ENCODE assay signal across 8 mouse cellular contexts in the genomic region with DNA sequence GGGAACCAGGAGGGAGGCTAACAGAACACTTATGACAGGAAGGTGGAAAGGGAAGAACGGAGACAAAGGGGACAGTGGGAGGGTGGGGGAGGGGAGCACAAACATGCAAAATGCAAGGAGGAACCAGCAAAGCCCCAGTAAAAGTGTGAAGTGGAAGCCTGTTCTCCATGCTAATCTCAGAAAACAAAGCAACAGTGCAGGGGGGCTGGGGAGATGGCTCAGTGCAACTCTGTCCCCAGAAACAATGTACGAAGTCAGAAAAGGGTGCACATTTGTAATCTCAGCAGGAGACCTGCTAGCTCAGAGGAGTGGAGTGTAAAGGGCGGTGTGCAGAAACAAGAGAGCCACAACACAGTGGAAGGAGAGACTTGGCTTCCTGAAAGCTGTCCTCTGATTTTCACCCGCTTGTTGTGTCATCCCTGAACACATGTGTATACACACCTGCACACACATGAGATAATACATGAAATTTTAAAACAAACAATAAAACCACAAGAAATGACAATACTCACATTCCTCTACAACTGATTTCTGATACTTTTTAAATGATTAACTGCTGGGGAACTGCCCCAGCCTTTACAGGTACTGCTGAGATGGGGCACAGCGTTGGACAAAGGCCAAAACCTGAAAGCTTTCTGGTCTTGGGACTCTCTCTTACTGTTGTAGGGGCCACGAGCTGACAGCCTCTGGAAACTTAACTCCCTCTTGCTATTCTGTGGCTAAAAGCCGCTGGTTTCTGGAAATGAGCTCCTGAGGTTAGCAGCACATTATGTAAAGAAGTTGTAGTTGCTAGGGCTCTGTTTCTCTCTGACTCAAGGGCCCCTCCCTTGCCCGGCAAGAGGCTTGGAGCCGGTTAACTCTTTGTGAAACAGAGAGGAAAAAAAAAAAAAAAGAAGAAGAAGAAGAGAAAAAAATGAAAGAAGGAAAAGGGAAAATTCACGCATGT. TPM values are rescaled to one million over a fixed set of nuclear protein-coding genes. Genes with fewer than 3 reads are reported as not detected.
DNase-seq lines count a peak whose midpoint lies in the region; ATAC-seq and TF ChIP-seq lines count a peak whose summit lies in the region.

No protein-coding gene starts in this region.

- H3K4me2 ChIP-seq in intestine, postnatal 0 days (replicated peaks; ENCODE audit: low read depth): peak overlapping the region; percentile 39
- H3K4me2 ChIP-seq in lung, postnatal 0 days (replicated peaks; ENCODE audit: low read depth, low read length): no peak overlapping the region

- peak; percentile 37 to 68 for DNase-seq in adrenal gland, adult (ENCODE audit: inconsistent age in 2 of 2, low spot score in 1 of 2)
- DNase-seq in adrenal gland, postnatal 10 days: no peak
- peak; percentile 47 for DNase-seq in brain, embryonic 14.5 days (ENCODE audit: low read depth)
- DNase-seq in lung, postnatal 0 days (ENCODE audit: low spot score): peak; percentile 62
- no peak for DNase-seq in urinary bladder, adult 2 months (ENCODE audit: low spot score)
- DNase-seq in gastrocnemius, postnatal 36 days: no peak
- DNase-seq in cerebellum, adult 11-12 months: no peak

- no peak overlapping the region for H3K4me3 ChIP-seq in intestine, postnatal 0 days (ENCODE audit: low read depth, low read length)
- H3K4me3 ChIP-seq in lung, postnatal 0 days (ENCODE audit: low read depth, low read length): no peak overlapping the region

- H3K36me3 ChIP-seq in intestine, postnatal 0 days (ENCODE audit: control insufficient read depth, insufficient read depth): no peaks in the 10 kb centered on the region
- H3K36me3 ChIP-seq in lung, postnatal 0 days (ENCODE audit: insufficient read depth, low read length): no peaks in the 10 kb centered on the region

- no peak for TF ChIP-seq POLR2A in brain, embryonic 14.5 days (IDR thresholded peaks at IDR 0.05; ENCODE audit: borderline replicate concordance, extremely low read depth, insufficient read depth, insufficient read length, poor library complexity, severe bottlenecking)

- intact Hi-C loops in gastrocnemius, postnatal 36 days (cut with DNase I): no loop called here

- no peaks in the 10 kb centered on the region for H3K9me3 ChIP-seq in intestine, postnatal 0 days (ENCODE audit: control insufficient read depth)
- no peaks in the 10 kb centered on the region for H3K9me3 ChIP-seq in lung, postnatal 0 days (ENCODE audit: low read length)

- H3K9ac ChIP-seq in intestine, postnatal 0 days (ENCODE audit: low read depth, low read length): no peak overlapping the region
- no peak overlapping the region for H3K9ac ChIP-seq in lung, postnatal 0 days (replicated peaks; ENCODE audit: low read depth)

- no peak for TF ChIP-seq CTCF in brain, embryonic 14.5 days (IDR thresholded peaks at IDR 0.05; ENCODE audit: borderline replicate concordance, extremely low read depth, insufficient read depth, insufficient read length)
- no peak for TF ChIP-seq CTCF in intestine, postnatal 0 days (IDR thresholded peaks at IDR 0.05; ENCODE audit: low read depth)
- TF ChIP-seq CTCF in lung, postnatal 0 days (IDR thresholded peaks at IDR 0.05): no peak

- TF ChIP-seq EP300 in lung, postnatal 0 days (IDR thresholded peaks at IDR 0.05): no peak

- H3K27me3 ChIP-seq in intestine, postnatal 0 days (replicated peaks; ENCODE audit: control insufficient read depth, insufficient read depth, low read length): no peaks in the 10 kb centered on the region
- H3K27me3 ChIP-seq in lung, postnatal 0 days (replicated peaks; ENCODE audit: insufficient read depth, low read length): no peaks in the 10 kb centered on the region

- H3K27ac ChIP-seq in intestine, postnatal 0 days (ENCODE audit: low read depth, low read length): no peak overlapping the region
- peak overlapping the region; percentile 35; the same call in 1 of the 2 replicates for H3K27ac ChIP-seq in lung, postnatal 0 days (ENCODE audit: low read length)

- peak; percentile 22; the same call in 1 of the 2 replicates for ATAC-seq in intestine, postnatal 0 days
- peak; percentile 43; the same call in 1 of the 2 replicates for ATAC-seq in lung, postnatal 0 days

- 12% methylated on average over 10 of the region's 10 CpGs for whole genome bisulfite sequencing in intestine, postnatal 0 days
- WGBS in lung, postnatal 0 days: 16% methylated on average over 10 of the region's 10 CpGs

- H3K4me1 ChIP-seq in intestine, postnatal 0 days (replicated peaks; ENCODE audit: control insufficient read depth, insufficient read depth, low read length): 0 out of 2 replicates have a peak, but pooled peaks cover 10% of the 10 kb centered on the region
- H3K4me1 ChIP-seq in lung, postnatal 0 days (ENCODE audit: insufficient read depth, low read depth, low read length): no peaks in the 10 kb centered on the region

RNA-seq across cellular contexts. Expression of a gene that starts 11.4 kb away (rescaled TPM):
- total RNA-seq in adrenal gland, postnatal 10 days (2021): 100 to 1,000 TPM in 1 of 2 experiments, 10 to 100 TPM in 1; 97.6 to 101 TPM
- 72.7 and 109 TPM in 2 replicates for polyA plus RNA-seq in brain, embryonic 14.5 days (2012; rRNA removed)
- polyA plus RNA-seq in intestine, postnatal 0 days (2015; fragmentation: Nextera tagmentation; extraction: Ambion mirVana): 15.4 and 16.5 TPM in 2 replicates
- 18.3 and 20.6 TPM in 2 replicates for polyA plus RNA-seq in lung, postnatal 0 days (2015; fragmentation: Nextera tagmentation; extraction: Ambion mirVana)
- 29.9 and 37.2 TPM in 2 replicates for polyA plus RNA-seq in urinary bladder, adult 2 months (2012; rRNA removed)
- 100 to 1,000 TPM in 1 of 2 experiments, 10 to 100 TPM in 1; 99.7 to 116 TPM for total RNA-seq in gastrocnemius, postnatal 36 days (2021)

RNA-seq across cellular contexts. Expression of a gene that starts 22.9 kb away (rescaled TPM):
- 100 to 1,000 TPM in 1 of 2 experiments, 10 to 100 TPM in 1; 82.2 to 106 TPM for total RNA-seq in adrenal gland, postnatal 10 days (2021)
- polyA plus RNA-seq in brain, embryonic 14.5 days (2012; rRNA removed): 5.3 and 7.4 TPM in 2 replicates
- 90.2 and 105 TPM in 2 replicates for polyA plus RNA-seq in intestine, postnatal 0 days (2015; fragmentation: Nextera tagmentation; extraction: Ambion mirVana)
- polyA plus RNA-seq in lung, postnatal 0 days (2015; fragmentation: Nextera tagmentation; extraction: Ambion mirVana): 12.2 and 13.5 TPM in 2 replicates
- polyA plus RNA-seq in urinary bladder, adult 2 months (2012; rRNA removed): 57.5 and 62.9 TPM in 2 replicates
- 10 to 100 TPM; 43.3 to 47.6 TPM for total RNA-seq in gastrocnemius, postnatal 36 days (2021)

RNA-seq across cellular contexts. Expression of a gene that starts 59.3 kb away (rescaled TPM):
- 100 to 1,000 TPM; 272 to 290 TPM for total RNA-seq in adrenal gland, postnatal 10 days (2021)
- 354 and 372 TPM in 2 replicates for polyA plus RNA-seq in brain, embryonic 14.5 days (2012; rRNA removed)
- polyA plus RNA-seq in intestine, postnatal 0 days (2015; fragmentation: Nextera tagmentation; extraction: Ambion mirVana): 165 and 172 TPM in 2 replicates
- polyA plus RNA-seq in lung, postnatal 0 days (2015; fragmentation: Nextera tagmentation; extraction: Ambion mirVana): 211 and 225 TPM in 2 replicates
- 207 and 215 TPM in 2 replicates for polyA plus RNA-seq in urinary bladder, adult 2 months (2012; rRNA removed)
- 100 to 1,000 TPM; 122 to 124 TPM for total RNA-seq in gastrocnemius, postnatal 36 days (2021)

RNA-seq across cellular contexts. Expression of a gene that starts 59.4 kb away (rescaled TPM):
- total RNA-seq in adrenal gland, postnatal 10 days (2021): 10 to 100 TPM; 14.8 to 19.4 TPM
- 13.4 and 14.9 TPM in 2 replicates for polyA plus RNA-seq in brain, embryonic 14.5 days (2012; rRNA removed)
- 9.0 and 9.8 TPM in 2 replicates for polyA plus RNA-seq in intestine, postnatal 0 days (2015; fragmentation: Nextera tagmentation; extraction: Ambion mirVana)
- polyA plus RNA-seq in lung, postnatal 0 days (2015; fragmentation: Nextera tagmentation; extraction: Ambion mirVana): 9.8 and 14.0 TPM in 2 replicates
- polyA plus RNA-seq in urinary bladder, adult 2 months (2012; rRNA removed): 17.9 and 20.8 TPM in 2 replicates
- total RNA-seq in gastrocnemius, postnatal 36 days (2021): 10 to 100 TPM; 11.4 to 12.0 TPM

Comparison
In these comparisons a context has a peak if more than half of its experiments do, and no peak if none do; other contexts are left out.
1. DNase-seq: peak in adrenal gland, adult (2 of 2), brain, embryonic 14.5 days (single experiment) and lung, postnatal 0 days (single experiment); none in adrenal gland, postnatal 10 days (single experiment), urinary bladder, adult 2 months (single experiment), gastrocnemius, postnatal 36 days (0 of 2) and cerebellum, adult 11-12 months (single experiment).